Mouse (Mus musculus) liver, adult 2 months (tissue): ENCODE data around the gene Disc1. TPM values are rescaled to one million over a fixed set of nuclear protein-coding genes. Genes with fewer than 3 reads are reported as not detected.
A peak's percentile ranks its signal among the peaks of the same experiment; 100 is the strongest.

ENCODE experiments used
- DNase-seq: peaks from one replicate; pipeline ENCODE4 v3.0.0-alpha.2; 2011; ENCODE audit warnings: low read depth, low spot score; ENCODE audit errors: extremely low read depth
- H3K27ac ChIP-seq: fragments of 200-500 bp; replicated peaks from 2 replicates; pipeline ENCODE4 v1.5.1; 2012; ENCODE audit warnings: low read depth, mild to moderate bottlenecking, control low read depth, inconsistent platforms, low read length; ENCODE audit not compliant: insufficient read depth
- H3K27me3 ChIP-seq: fragments of 200-500 bp; 2 replicates; pipeline ENCODE4 v1.6.1; 2012; ENCODE audit warnings: mild to moderate bottlenecking, moderate library complexity, low read length, inconsistent platforms; ENCODE audit not compliant: control insufficient read depth, insufficient read depth
- H3K36me3 ChIP-seq: fragments of 200-500 bp; 2 replicates; pipeline ENCODE4 v1.6.1; 2012; ENCODE audit warnings: low read length, inconsistent platforms; ENCODE audit not compliant: control insufficient read depth, insufficient read depth
- H3K4me1 ChIP-seq: fragments of 200-500 bp; 2 replicates; pipeline ENCODE4 v1.6.1; 2011; ENCODE audit warnings: low read length; ENCODE audit not compliant: control insufficient read depth, insufficient read depth
- H3K4me3 ChIP-seq: fragments of 200-500 bp; 2 replicates; pipeline ENCODE4 v1.5.1; 2011; ENCODE audit warnings: low read depth, mild to moderate bottlenecking, control low read depth, low read length, moderate library complexity; ENCODE audit not compliant: insufficient read depth
- H3K79me2 ChIP-seq: fragments of 200-500 bp; 2 replicates; pipeline ENCODE4 v1.6.1; 2012; ENCODE audit warnings: inconsistent platforms, mild to moderate bottlenecking, low read length, moderate library complexity; ENCODE audit not compliant: control insufficient read depth, insufficient read depth
- H3K9ac ChIP-seq: fragments of 200-500 bp; 2 replicates; pipeline ENCODE4 v1.6.1; 2012; ENCODE audit warnings: low read depth, mild to moderate bottlenecking, control low read depth, inconsistent platforms, low read length
- CTCF ChIP-seq: fragments of 200-500 bp; IDR thresholded peaks from 2 replicates; pipeline ENCODE4 v1.5.1; 2011; ENCODE audit warnings: low read depth, low read length, control low read depth
- POLR2A ChIP-seq: fragments of 200-500 bp; IDR thresholded peaks from 2 replicates; pipeline ENCODE4 v1.6.1; 2011; ENCODE audit warnings: low read length, control low read depth; ENCODE audit not compliant: insufficient read depth; ENCODE audit errors: extremely low read depth
- WGBS: fragments of 180-500 bp; shearing (Covaris S2); methylation state at CpG from one replicate; pipeline ENCODE4 v1.1.7; 2018; 5-methylcytosine and 5-hydroxymethylcytosine counted together
- polyA plus RNA-seq: library from polyadenylated mRNA; depleted of rRNA; stranded (reverse); fragments of >200 nt; gene quantifications from 2 replicates; pipeline ENCODE4 v1.2.3, GENCODE M21; 2012; rRNA removed
- total RNA-seq: library from RNA; depleted of rRNA; stranded (reverse); fragments of >200 nt; gene quantifications from 2 replicates; pipeline ENCODE4 v1.2.3, GENCODE M21; 2014; rRNA removed

Gene Disc1
- 0.34 and 0.37 TPM in 2 replicates for total RNA-seq
- 0.14 and 0.16 TPM in 2 replicates for polyA plus RNA-seq

DNA sequence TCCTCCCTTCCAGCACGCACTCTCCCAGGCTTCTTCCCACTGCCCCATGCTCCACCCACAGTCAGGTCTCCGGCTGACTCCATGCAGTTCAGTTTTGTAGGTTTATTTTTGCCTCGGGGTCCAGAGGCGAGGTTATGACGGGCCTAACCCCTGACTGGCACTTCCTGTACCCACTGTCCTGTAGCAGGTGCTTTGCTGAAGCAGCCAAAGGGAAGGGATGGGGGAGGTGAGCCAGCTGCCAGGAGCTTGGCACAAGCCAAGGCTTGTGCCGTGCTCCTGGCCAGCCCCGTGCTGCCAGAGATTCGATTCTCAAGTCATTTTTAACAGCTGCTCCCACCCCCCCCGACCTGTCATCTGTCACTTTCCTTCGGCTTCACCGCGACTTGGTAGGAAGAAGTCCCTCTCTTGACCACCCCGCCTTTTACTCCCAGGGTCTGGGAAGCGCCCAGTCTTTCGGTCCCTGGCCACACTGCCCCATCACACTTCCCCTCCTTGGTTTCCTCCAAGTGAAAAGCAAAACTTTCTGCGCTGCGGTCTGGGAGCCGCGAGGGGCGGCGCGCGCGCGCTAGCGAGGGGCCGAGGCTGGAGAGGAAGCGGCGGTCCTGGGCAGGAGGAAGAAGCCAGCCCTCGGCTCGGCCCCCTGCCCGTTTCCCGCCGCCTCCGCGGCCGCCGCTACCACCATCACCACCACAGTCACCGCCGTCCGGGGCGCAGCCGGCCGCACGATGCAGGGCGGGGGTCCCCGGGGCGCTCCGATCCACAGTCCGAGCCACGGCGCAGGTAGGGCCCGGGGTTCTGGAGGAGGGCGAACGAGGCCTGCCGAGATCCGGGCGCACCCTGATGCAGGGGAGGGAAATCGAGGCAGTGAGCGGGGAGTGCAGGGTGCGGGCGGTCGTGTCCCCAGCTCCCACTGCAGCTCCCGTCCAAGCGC, at the start of gene Disc1:
Gene Disc1, plus strand, starts transcription at position 691 of the 931 bp plus-strand sequence.
- Histone ChIP-seq H3K79me2 (no peaks in the 10 kb centered on the region), H3K4me3 (peak within 1 kb of the TSS; percentile 78), H3K4me1 (no peaks in the 10 kb centered on the region), H3K27me3 (peaks cover 4% of the 10 kb centered on the region; the same call in 1 of the 2 replicates), H3K36me3 (no peaks in the 10 kb centered on the region), H3K27ac (0 out of 2 replicates have a peak within 1 kb of the TSS, but pooled peaks have one; percentile 12), H3K9ac (peak within 1 kb of the TSS; percentile 86)
- TF ChIP-seq POLR2A (no peak), CTCF (no peak)
- no peak for DNase-seq
- WGBS: 5% methylated on average over 64 of the region's 65 CpGs

DNA sequence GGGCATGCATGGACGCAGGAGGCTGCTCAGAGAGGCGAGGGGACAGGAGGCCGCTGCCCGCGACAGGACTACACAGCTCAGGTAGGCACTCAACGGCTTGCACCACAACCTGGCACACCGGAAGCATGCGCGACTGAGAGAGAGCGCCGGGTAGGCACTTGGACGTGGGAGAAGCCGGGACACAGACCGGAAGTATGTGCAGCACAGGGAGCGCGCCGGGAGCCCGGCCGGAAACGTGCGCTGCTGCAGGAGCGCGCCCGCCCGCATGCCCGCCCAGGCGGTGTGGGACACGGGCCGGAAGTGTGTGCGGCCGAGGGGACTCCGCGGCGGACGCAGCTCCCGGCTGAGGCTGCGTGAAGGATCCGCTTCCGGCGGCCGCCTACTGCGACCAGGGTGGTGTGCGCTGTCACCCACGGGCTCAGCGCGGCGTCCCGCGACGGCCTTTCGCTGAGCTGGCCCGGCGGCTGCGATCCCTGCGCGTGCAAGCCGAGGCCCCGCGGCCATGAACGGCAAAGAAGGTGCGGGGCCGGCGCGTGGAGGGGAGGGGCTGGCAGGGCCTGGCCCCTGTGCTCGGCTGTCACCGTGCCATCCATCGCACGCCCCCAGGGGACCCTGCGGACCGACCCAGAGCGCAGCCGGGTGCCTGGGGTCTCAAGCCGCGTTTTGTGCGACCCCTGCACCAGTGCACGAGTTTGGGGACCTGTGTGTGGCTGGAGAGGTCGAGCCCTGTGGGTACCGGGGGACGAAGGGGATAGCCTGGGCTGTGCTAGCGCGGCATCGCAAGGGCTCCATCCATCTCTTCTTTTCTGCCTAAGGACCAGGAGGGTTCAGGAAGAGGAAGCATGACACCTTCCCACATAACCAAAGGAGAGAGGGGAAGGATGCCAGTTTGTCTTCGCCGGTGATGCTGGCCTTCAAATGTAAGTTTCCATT, 41.0 kb upstream of the Disc1 start, which contains the start of gene Tsnax:
Gene Tsnax, plus strand, starts transcription at position 303 of the 933 bp plus-strand sequence.
- Histone ChIP-seq H3K79me2 (no peaks in the 10 kb centered on the region; the same call in 1 of the 2 replicates), H3K4me1 (peaks cover 5% of the 10 kb centered on the region; the same call in 1 of the 2 replicates), H3K27me3 (no peaks in the 10 kb centered on the region), H3K4me3 (peak within 1 kb of the TSS; percentile 85), H3K36me3 (peaks cover 6% of the 10 kb centered on the region; the same call in 1 of the 2 replicates), H3K9ac (peak within 1 kb of the TSS; percentile 94), H3K27ac (peak within 1 kb of the TSS; percentile 39)
- WGBS: 3% methylated on average over 84 of the region's 84 CpGs
- TF ChIP-seq CTCF: no peak
- TF ChIP-seq POLR2A: peak; percentile 47; the same call in 1 of the 2 replicates
- peak; percentile 78 for DNase-seq

DNA sequence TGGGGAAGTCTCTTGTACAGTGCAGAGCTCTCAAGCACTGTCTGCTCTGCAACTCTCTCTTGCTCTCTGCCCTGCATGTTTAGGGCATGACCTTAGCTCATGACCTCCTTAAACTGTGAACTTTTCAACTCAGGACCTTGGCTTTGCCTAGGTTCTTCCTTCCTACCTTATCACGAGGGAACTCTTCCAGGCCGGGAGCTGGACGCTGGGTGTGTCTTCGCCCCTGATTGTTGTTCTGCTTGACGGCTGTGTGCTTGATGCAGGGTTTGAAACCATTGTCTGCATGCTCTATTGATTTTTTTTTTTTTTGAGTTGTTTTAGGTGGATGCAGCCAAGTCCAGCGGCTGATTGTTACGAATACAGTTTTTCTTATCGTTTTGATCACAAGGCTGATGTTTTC, 29.9 kb upstream of the Disc1 start:
- H3K27ac ChIP-seq: no peak overlapping the region
- H3K27me3 ChIP-seq: no peaks in the 10 kb centered on the region
- H3K4me1 ChIP-seq: no peaks in the 10 kb centered on the region; the same call in 1 of the 2 replicates
- peaks cover 29% of the 10 kb centered on the region for H3K36me3 ChIP-seq
- H3K9ac ChIP-seq: no peak overlapping the region
- no peak overlapping the region for H3K4me3 ChIP-seq
- 35% methylated on average over 8 of the region's 8 CpGs for WGBS
- TF ChIP-seq CTCF: no peak
- no peak for TF ChIP-seq POLR2A
- H3K79me2 ChIP-seq: no peaks in the 10 kb centered on the region; the same call in 1 of the 2 replicates
- peak; percentile 37 for DNase-seq

DNA sequence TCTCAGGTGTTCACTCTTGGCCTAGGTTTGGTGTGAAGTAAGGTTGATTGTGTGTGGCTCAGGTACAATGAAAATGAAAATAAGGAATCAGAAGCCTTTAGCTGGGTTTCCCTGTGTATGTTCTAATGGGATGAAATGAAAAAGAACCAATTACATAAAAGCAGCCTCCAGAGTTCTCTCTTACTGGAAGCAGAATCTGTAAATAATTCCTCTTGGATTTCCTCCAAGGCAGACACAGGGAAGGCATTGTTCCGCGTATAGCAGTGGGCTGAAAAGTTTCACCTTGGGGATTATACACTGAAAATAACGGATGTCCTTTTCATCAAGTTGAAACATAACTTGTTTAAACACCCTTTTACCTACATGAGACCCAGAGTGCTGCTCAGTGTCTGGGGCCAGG, 26.8 kb upstream of the Disc1 start:
- Histone ChIP-seq H3K27ac (no peak overlapping the region), H3K9ac (no peak overlapping the region), H3K36me3 (peaks cover 39% of the 10 kb centered on the region), H3K4me3 (no peak overlapping the region), H3K4me1 (no peaks in the 10 kb centered on the region; the same call in 1 of the 2 replicates), H3K79me2 (no peaks in the 10 kb centered on the region; the same call in 1 of the 2 replicates), H3K27me3 (no peaks in the 10 kb centered on the region)
- TF ChIP-seq CTCF: no peak
- TF ChIP-seq POLR2A: no peak
- DNase-seq: no peak
- WGBS: 33% methylated on average over 3 of the region's 3 CpGs

DNA sequence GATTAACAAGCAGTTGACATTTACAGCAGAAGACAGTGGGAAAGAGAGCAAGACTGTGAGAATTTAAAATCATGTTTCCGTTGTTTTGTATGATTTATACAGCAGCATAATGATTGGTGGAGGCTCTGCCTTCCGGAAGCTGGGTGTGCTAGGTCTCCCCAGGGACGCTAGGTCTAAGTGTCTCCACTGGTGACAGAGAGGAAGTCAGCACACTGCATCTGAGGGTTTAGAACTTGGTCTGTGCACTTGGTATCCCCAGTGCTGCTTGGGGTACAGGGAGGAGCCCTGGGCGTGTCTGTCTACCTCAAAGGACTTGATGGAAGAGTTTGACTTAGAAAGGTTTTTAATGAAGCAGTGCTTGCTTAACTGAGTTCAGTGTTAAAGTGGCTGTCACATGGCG, 25.2 kb upstream of the Disc1 start:
- no peak overlapping the region for H3K4me3 ChIP-seq
- H3K27me3 ChIP-seq: no peaks in the 10 kb centered on the region
- no peak overlapping the region for H3K9ac ChIP-seq
- TF ChIP-seq CTCF (no peak), POLR2A (no peak)
- H3K4me1 ChIP-seq: no peaks in the 10 kb centered on the region; the same call in 1 of the 2 replicates
- peaks cover 39% of the 10 kb centered on the region for H3K36me3 ChIP-seq
- H3K27ac ChIP-seq: no peak overlapping the region
- 98% methylated on average over 5 of the region's 5 CpGs for WGBS
- no peaks in the 10 kb centered on the region; the same call in 1 of the 2 replicates for H3K79me2 ChIP-seq
- no peak for DNase-seq
